Mouse (Mus musculus): Measurements from ENCODE around the gene Armcx4.
"Not testable (repeated sequence)": the region's sequence is repeated elsewhere in the genome, so short reads cannot be mapped to it uniquely, and the experiment has no call there.

Armcx4 gene

GRCm38 (mm10) chrX:134686267-134686666, at the start of gene Armcx4:
Gene Armcx4 (plus strand): TSS chrX:134686519.
- peak; percentile 29 for DNase-seq (ENCODE audit: low spot score)

- DNase-seq (ENCODE audit: low spot score): no peak
These were observed 45.1 kb upstream of the Armcx4 start for GRCm38 (mm10) chrX:134641000-134641760.

- DNase-seq (ENCODE audit: low spot score): no peak
These were observed 40.0 kb upstream of the Armcx4 start for GRCm38 (mm10) chrX:134646338-134646737.

GRCm38 (mm10) chrX:134647421-134647820, 38.9 kb upstream of the Armcx4 start:
- DNase-seq (ENCODE audit: low spot score): no peak

GRCm38 (mm10) chrX:134648031-134648692, 38.2 kb upstream of the Armcx4 start:
- peak; percentile 42 for DNase-seq (ENCODE audit: low spot score)

- no peak for DNase-seq (ENCODE audit: low spot score)
These were observed 34.3 kb upstream of the Armcx4 start for GRCm38 (mm10) chrX:134652061-134652460.

GRCm38 (mm10) chrX:134661586-134661985, 24.7 kb upstream of the Armcx4 start:
- no peak for DNase-seq (ENCODE audit: low spot score)

- no peak for DNase-seq (ENCODE audit: low spot score)
These were observed 11.3 kb upstream of the Armcx4 start for GRCm38 (mm10) chrX:134675022-134675421.

- DNase-seq (ENCODE audit: low spot score): no peak
These were observed 10.4 kb upstream of the Armcx4 start for GRCm38 (mm10) chrX:134675959-134676358.

- no peak for DNase-seq (ENCODE audit: low spot score)
These were observed 1.4 kb upstream of the Armcx4 start for GRCm38 (mm10) chrX:134684936-134685335.

GRCm38 (mm10) chrX:134686739-134687171, 436 bp downstream of the Armcx4 start:
- DNase-seq (ENCODE audit: low spot score): no peak

GRCm38 (mm10) chrX:134689676-134690075, 3.4 kb downstream of the Armcx4 start:
- no peak for DNase-seq (ENCODE audit: low spot score)

- no peak for DNase-seq (ENCODE audit: low spot score)
These were observed 4.7 kb downstream of the Armcx4 start for GRCm38 (mm10) chrX:134690871-134691539.

GRCm38 (mm10) chrX:134691540-134691935, 5.2 kb downstream of the Armcx4 start:
- DNase-seq (ENCODE audit: low spot score): no peak

GRCm38 (mm10) chrX:134716863-134717262, 30.5 kb downstream of the Armcx4 start:
- DNase-seq (ENCODE audit: low spot score): no peak

GRCm38 (mm10) chrX:134717752-134718308, 31.5 kb downstream of the Armcx4 start, which contains the start of gene Armcx1:
Gene Armcx1 (plus strand): TSS chrX:134717963.
- peak; percentile 43 for DNase-seq (ENCODE audit: low spot score)

- DNase-seq (ENCODE audit: low spot score): peak; percentile 57
These were observed 32.2 kb downstream of the Armcx4 start for GRCm38 (mm10) chrX:134718524-134718923.

- DNase-seq (ENCODE audit: low spot score): not testable (repeated sequence)
These were observed 37.4 kb downstream of the Armcx4 start for GRCm38 (mm10) chrX:134723762-134724161.

- DNase-seq (ENCODE audit: low spot score): no peak
These were observed 43.5 kb downstream of the Armcx4 start for GRCm38 (mm10) chrX:134729778-134730177.

- no peak for DNase-seq (ENCODE audit: low spot score)
These were observed 51.5 kb downstream of the Armcx4 start for GRCm38 (mm10) chrX:134737796-134738195.

- DNase-seq (ENCODE audit: low spot score): no peak
These were observed 52.8 kb downstream of the Armcx4 start for GRCm38 (mm10) chrX:134739160-134739559.

GRCm38 (mm10) chrX:134741862-134742261, 55.5 kb downstream of the Armcx4 start:
- no peak for DNase-seq (ENCODE audit: low spot score)
